17 mouse cellular contexts compared by ENCODE assay signal in genomic region chr1:63934570-63935280, GRCm38 (mm10).
DNase-seq lines count a peak whose midpoint lies in the region; ATAC-seq and TF ChIP-seq lines count a peak whose summit lies in the region.
"Had no signal": no experiment of that assay in that cellular context is flagged by ENCODE, and none has a peak within 500 bp of the region (broad histone marks: within the 10 kb centered on the region; RNA-seq: fewer than 3 reads in every experiment).

No protein-coding gene starts in this region.

- no peak overlapping the region for H3K4me3 ChIP-seq in forebrain, postnatal 0 days (ENCODE audit: low read depth, low read length)
- no peak overlapping the region for H3K4me3 ChIP-seq in forebrain, embryonic 14.5 days (ENCODE audit: low read depth, low read length)
- no peak overlapping the region for H3K4me3 ChIP-seq in midbrain, postnatal 0 days (ENCODE audit: low read depth, low read length)
- no peak overlapping the region for H3K4me3 ChIP-seq in midbrain, embryonic 13.5 days (replicated peaks)
- no peak overlapping the region for H3K4me3 ChIP-seq in left cerebral cortex, adult 2 months
- H3K4me3 ChIP-seq: limb, embryonic 15.5 days; midbrain, embryonic 10.5 days had no signal

- 63% methylated on average over 8 of the region's 8 CpGs for WGBS in forebrain, postnatal 0 days
- 91% methylated on average over 8 of the region's 8 CpGs for WGBS in forebrain, embryonic 14.5 days
- 77% methylated on average over 8 of the region's 8 CpGs for WGBS in midbrain, postnatal 0 days
- WGBS in midbrain, embryonic 13.5 days = 94% methylated on average over 8 of the region's 8 CpGs

- no peaks in the 10 kb centered on the region for H3K36me3 ChIP-seq in forebrain, postnatal 0 days (ENCODE audit: insufficient read depth)
- H3K36me3 ChIP-seq in forebrain, embryonic 14.5 days (ENCODE audit: control insufficient read depth, insufficient read depth, low read length) = no peaks in the 10 kb centered on the region
- H3K36me3 ChIP-seq in midbrain, postnatal 0 days (ENCODE audit: insufficient read depth, low read length) = no peaks in the 10 kb centered on the region
- no peaks in the 10 kb centered on the region for H3K36me3 ChIP-seq in midbrain, embryonic 13.5 days
- H3K36me3 ChIP-seq: limb, embryonic 15.5 days; midbrain, embryonic 10.5 days had no signal

- intact Hi-C loops in left cerebral cortex, adult 2 months (cut with DNase I) = loop anchor here (10.0 kb wide), 1 partner anchor 170 kb away; the partner anchor contains the start of gene 4933402D24Rik

- DNase-seq in forebrain, postnatal 0 days = peak; percentile 39
- DNase-seq in forebrain, embryonic 14.5 days (ENCODE audit: low spot score) = no peak
- DNase-seq in midbrain, postnatal 0 days (ENCODE audit: low spot score) = peak; percentile 11
- peak in 1 of 2 experiments; percentile 18 for DNase-seq in left cerebral cortex, adult 2 months (ENCODE audit: extremely low spot score in 1 of 2, low spot score in 2 of 2)
- DNase-seq in kidney, adult 18-20 months = no peak
- DNase-seq in thymus, postnatal 36 days = no peak
- DNase-seq: adrenal gland, postnatal 36 days; cerebellum, adult 9-11 months; embryo, embryonic 11 days; heart, postnatal 10 days; liver, postnatal 0 days; lung, postnatal 36 days had no signal

- no peak for TF ChIP-seq CTCF in forebrain, postnatal 0 days (IDR thresholded peaks at IDR 0.05; ENCODE audit: low read depth)
- no peak for TF ChIP-seq CTCF in midbrain, postnatal 0 days (IDR thresholded peaks at IDR 0.05)
- no peak for TF ChIP-seq CTCF in left cerebral cortex, adult 2 months (IDR thresholded peaks at IDR 0.05)

- peaks cover 2% of the 10 kb centered on the region; the same call in 1 of the 2 replicates for H3K4me1 ChIP-seq in forebrain, postnatal 0 days (ENCODE audit: insufficient read depth)
- H3K4me1 ChIP-seq in forebrain, embryonic 14.5 days (ENCODE audit: control insufficient read depth, insufficient read depth, low read length) = no peaks in the 10 kb centered on the region
- no peaks in the 10 kb centered on the region for H3K4me1 ChIP-seq in midbrain, postnatal 0 days (ENCODE audit: insufficient read depth, low read length)
- peaks cover 11% of the 10 kb centered on the region for H3K4me1 ChIP-seq in midbrain, embryonic 13.5 days (replicated peaks)
- H3K4me1 ChIP-seq: limb, embryonic 15.5 days had no signal

- no peak for ATAC-seq in forebrain, postnatal 0 days
- no peak for ATAC-seq in forebrain, embryonic 14.5 days
- no peak for ATAC-seq in midbrain, postnatal 0 days (ENCODE audit: low FRiP score)
- ATAC-seq in midbrain, embryonic 13.5 days = no peak
- no peak for ATAC-seq in erythroid progenitor cell, adult 5-6 weeks (replicated peaks; ENCODE audit: low FRiP score, poor library complexity, severe bottlenecking)
- ATAC-seq: liver, postnatal 0 days had no signal

- no peaks in the 10 kb centered on the region for H3K9me3 ChIP-seq in forebrain, postnatal 0 days (ENCODE audit: low read length)
- no peaks in the 10 kb centered on the region for H3K9me3 ChIP-seq in forebrain, embryonic 14.5 days (replicated peaks; ENCODE audit: control insufficient read depth, low read length)
- H3K9me3 ChIP-seq in midbrain, postnatal 0 days (ENCODE audit: low read length) = no peaks in the 10 kb centered on the region
- H3K9me3 ChIP-seq in midbrain, embryonic 13.5 days = no peaks in the 10 kb centered on the region
- H3K9me3 ChIP-seq: limb, embryonic 15.5 days; midbrain, embryonic 10.5 days had no signal

- no peak overlapping the region for H3K4me2 ChIP-seq in forebrain, postnatal 0 days (ENCODE audit: low read depth)
- H3K4me2 ChIP-seq in forebrain, embryonic 14.5 days (ENCODE audit: low read length) = no peak overlapping the region
- no peak overlapping the region for H3K4me2 ChIP-seq in midbrain, postnatal 0 days (ENCODE audit: low read depth, low read length, poor library complexity, severe bottlenecking)
- H3K4me2 ChIP-seq in midbrain, embryonic 13.5 days (replicated peaks) = no peak overlapping the region
- H3K4me2 ChIP-seq: limb, embryonic 15.5 days had no signal

- no peaks in the 10 kb centered on the region for H3K27me3 ChIP-seq in forebrain, postnatal 0 days (ENCODE audit: insufficient read depth, low read length)
- H3K27me3 ChIP-seq in forebrain, embryonic 14.5 days (replicated peaks; ENCODE audit: control insufficient read depth, insufficient read depth, low read length) = no peaks in the 10 kb centered on the region
- H3K27me3 ChIP-seq in midbrain, postnatal 0 days (ENCODE audit: insufficient read depth, low read length) = no peaks in the 10 kb centered on the region
- peaks cover 41% of the 10 kb centered on the region for H3K27me3 ChIP-seq in midbrain, embryonic 13.5 days
- H3K27me3 ChIP-seq: CH12.LX; limb, embryonic 15.5 days had no signal

- peak overlapping the region; percentile 37; the same call in 1 of the 2 replicates for H3K27ac ChIP-seq in forebrain, postnatal 0 days (ENCODE audit: low read depth, low read length)
- no peak overlapping the region for H3K27ac ChIP-seq in forebrain, embryonic 14.5 days (ENCODE audit: low read depth, low read length)
- H3K27ac ChIP-seq in midbrain, postnatal 0 days (ENCODE audit: low read depth, low read length) = peak overlapping the region; percentile 12; the same call in 1 of the 2 replicates
- H3K27ac ChIP-seq in midbrain, embryonic 13.5 days = no peak overlapping the region
- H3K27ac ChIP-seq in left cerebral cortex, adult 2 months = peak overlapping the region; percentile 88
- H3K27ac ChIP-seq: limb, embryonic 15.5 days; midbrain, embryonic 10.5 days had no signal

- H3K9ac ChIP-seq in forebrain, postnatal 0 days = no peak overlapping the region
- no peak overlapping the region for H3K9ac ChIP-seq in forebrain, embryonic 14.5 days (ENCODE audit: low read length)
- H3K9ac ChIP-seq in midbrain, postnatal 0 days (replicated peaks; ENCODE audit: low read length, poor library complexity, severe bottlenecking) = no peak overlapping the region
- no peak overlapping the region for H3K9ac ChIP-seq in midbrain, embryonic 13.5 days (replicated peaks)
- H3K9ac ChIP-seq: limb, embryonic 15.5 days; liver, postnatal 0 days had no signal

Comparison
In these comparisons a context has a peak if more than half of its experiments do, and no peak if none do; other contexts are left out.
1. DNase-seq: peak in forebrain, postnatal 0 days (single experiment) and midbrain, postnatal 0 days (single experiment); none in forebrain, embryonic 14.5 days (single experiment), kidney, adult 18-20 months (single experiment) and thymus, postnatal 36 days (0 of 2).
2. H3K27ac ChIP-seq: peak in forebrain, postnatal 0 days (single experiment), midbrain, postnatal 0 days (single experiment) and left cerebral cortex, adult 2 months (single experiment); none in forebrain, embryonic 14.5 days (single experiment) and midbrain, embryonic 13.5 days (single experiment).